Mouse (Mus musculus) testis, adult 2 months (tissue): ENCODE measurements at regions not wholly inside any gene's neighbourhood (a gene's known extent, or its start where the extent isn't known, plus 50 kb on each side); places are given as distances from the start of the nearest gene placed in this dataset.

ENCODE experiments used
- H3K27ac ChIP-seq: fragments of 200-500 bp; 2 replicates; pipeline ENCODE4 v1.5.1; 2012; ENCODE audit warnings: low read depth, low read length; ENCODE audit not compliant: control insufficient read depth, insufficient read depth
- H3K27me3 ChIP-seq: fragments of 200-500 bp; 2 replicates; pipeline ENCODE4 v1.6.1; 2012; ENCODE audit warnings: mild to moderate bottlenecking, low read length, moderate library complexity; ENCODE audit not compliant: control insufficient read depth, insufficient read depth
- H3K36me3 ChIP-seq: fragments of 200-500 bp; 2 replicates; pipeline ENCODE4 v1.6.1; 2012; ENCODE audit warnings: mild to moderate bottlenecking, low read length; ENCODE audit not compliant: control insufficient read depth, insufficient read depth
- H3K4me1 ChIP-seq: fragments of 200-500 bp; 2 replicates; pipeline ENCODE4 v1.6.1; 2012; ENCODE audit warnings: low read length; ENCODE audit not compliant: control insufficient read depth, insufficient read depth
- H3K4me3 ChIP-seq: fragments of 200-500 bp; 2 replicates; pipeline ENCODE4 v1.5.1; 2012; ENCODE audit warnings: low read depth, mild to moderate bottlenecking, low read length, moderate library complexity, mixed read lengths; ENCODE audit not compliant: control insufficient read depth
- CTCF ChIP-seq: fragments of 200-500 bp; IDR thresholded peaks from 2 replicates; pipeline ENCODE4 v1.5.1; 2012; ENCODE audit warnings: low read depth, mild to moderate bottlenecking, inconsistent platforms, low read length, moderate library complexity; ENCODE audit not compliant: control insufficient read depth, insufficient read depth, insufficient replicate concordance
- POLR2A ChIP-seq: fragments of 200-500 bp; IDR thresholded peaks from 2 replicates; pipeline ENCODE4 v1.6.1; 2012; ENCODE audit warnings: low read depth, mild to moderate bottlenecking, inconsistent platforms, low read length, moderate library complexity; ENCODE audit not compliant: control insufficient read depth

DNA sequence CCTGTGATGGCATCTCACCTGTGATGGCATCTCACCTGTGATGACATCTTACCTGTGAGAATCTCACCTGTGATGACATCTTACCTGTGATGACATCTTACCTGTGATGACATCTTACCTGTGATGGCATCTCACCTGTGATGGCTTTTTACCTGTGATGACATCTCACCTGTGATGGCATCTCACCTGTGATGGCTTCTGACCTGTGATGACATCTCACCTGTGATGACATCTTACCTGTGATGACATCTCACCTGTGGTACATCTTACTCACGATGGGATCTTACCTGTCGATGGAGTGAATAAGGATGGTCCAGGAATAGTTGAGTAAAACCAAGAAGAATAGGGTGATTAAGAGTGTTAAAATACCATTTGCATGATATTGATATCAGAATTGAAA lies 76.9 kb upstream of the Ifngr1 start:
- Histone ChIP-seq H3K4me1 (no peaks in the 10 kb centered on the region; the same call in 1 of the 2 replicates), H3K27me3 (no peaks in the 10 kb centered on the region), H3K36me3 (no peaks in the 10 kb centered on the region), H3K4me3 (no peak overlapping the region), H3K27ac (no peak overlapping the region)
- TF ChIP-seq CTCF, result no peak

DNA sequence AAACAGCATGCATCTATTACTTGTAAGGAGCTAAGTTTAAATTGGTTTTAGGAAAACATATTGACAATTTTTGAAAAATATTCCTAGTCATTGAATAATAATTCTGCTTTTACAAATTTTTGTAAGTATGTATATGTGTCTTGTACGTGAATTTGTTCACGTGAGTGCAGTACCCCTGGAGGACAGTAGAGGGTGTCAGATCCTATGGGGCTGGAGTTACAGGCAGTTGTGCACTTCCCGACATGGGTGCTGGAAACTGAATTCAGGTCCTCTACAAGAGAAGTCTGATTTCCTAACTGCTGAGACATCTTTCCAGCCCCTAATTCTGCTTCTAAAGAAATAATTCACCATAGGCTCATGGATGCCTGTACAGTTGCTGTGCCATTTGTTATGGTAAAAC lies 75.7 kb upstream of the Ifngr1 start:
- Histone ChIP-seq H3K36me3 (no peaks in the 10 kb centered on the region), H3K4me3 (no peak overlapping the region), H3K27me3 (no peaks in the 10 kb centered on the region), H3K4me1 (no peaks in the 10 kb centered on the region; the same call in 1 of the 2 replicates), H3K27ac (no peak overlapping the region)
- peak; percentile 23; the same call in 1 of the 2 replicates for TF ChIP-seq CTCF
- no peak for TF ChIP-seq POLR2A

DNA sequence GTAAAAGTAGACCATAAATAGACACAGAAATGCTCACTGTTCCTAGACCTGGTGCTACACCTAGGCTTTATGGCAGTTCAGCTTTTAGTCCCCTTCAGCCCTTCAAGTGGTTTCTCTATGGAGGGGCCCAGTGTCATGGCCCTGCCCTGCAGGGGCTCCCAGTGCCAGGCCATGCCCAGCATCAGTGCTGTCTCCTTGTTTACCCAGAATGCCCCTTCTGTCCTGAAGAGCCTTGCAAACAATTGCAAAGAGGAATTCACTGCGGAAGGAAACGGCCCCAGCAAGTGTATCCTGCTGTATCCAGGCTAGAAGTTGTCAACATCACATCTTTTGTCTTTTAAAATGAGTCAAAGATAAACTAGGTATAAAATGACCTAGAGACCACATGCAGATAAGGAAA lies 74.7 kb upstream of the Ifngr1 start:
- Histone ChIP-seq H3K4me3 (no peak overlapping the region), H3K27ac (no peak overlapping the region), H3K27me3 (no peaks in the 10 kb centered on the region), H3K4me1 (no peaks in the 10 kb centered on the region), H3K36me3 (no peaks in the 10 kb centered on the region)
- TF ChIP-seq POLR2A, result no peak
- no peak for TF ChIP-seq CTCF

DNA sequence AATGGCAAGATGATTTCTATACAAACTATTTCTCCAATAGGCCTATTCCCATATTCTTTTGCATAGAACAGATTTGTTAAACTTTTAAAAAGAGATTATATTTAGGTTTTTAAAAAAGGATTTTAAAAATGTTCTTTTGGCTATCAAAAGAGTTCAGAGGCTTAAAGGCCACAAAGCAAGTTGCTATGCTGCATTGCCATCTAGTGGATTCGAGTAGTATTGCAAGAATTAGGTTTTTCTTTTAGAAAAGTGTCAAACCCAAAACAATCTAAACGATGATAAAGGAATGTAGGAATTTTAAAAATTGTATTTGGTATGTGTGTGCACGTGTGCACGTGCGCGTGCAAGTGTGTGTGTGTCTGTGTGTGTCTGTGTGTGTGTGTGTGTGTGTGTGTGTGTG lies 73.0 kb upstream of the Ifngr1 start:
- TF ChIP-seq CTCF (no peak), POLR2A (no peak)
- Histone ChIP-seq H3K27me3 (no peaks in the 10 kb centered on the region), H3K36me3 (no peaks in the 10 kb centered on the region)

DNA sequence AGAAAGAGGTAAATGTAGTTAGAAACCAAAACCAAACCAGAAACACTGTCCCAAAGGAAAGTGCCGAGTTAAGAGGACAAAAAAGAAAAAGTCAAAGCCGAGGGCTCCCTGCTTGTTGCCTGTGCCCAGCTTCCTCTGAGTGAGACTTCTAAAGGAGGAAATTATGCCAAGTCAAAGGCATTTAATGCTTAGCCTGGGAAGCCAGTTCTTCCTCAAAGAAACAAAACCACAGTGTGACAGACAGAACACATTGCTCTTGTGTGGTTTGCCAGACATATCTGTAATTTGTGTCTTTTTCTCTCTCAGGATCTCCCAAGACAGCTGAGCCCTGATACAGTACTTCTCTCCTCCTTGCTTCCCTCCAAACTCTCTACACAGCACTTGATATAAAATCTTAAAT lies 69.6 kb upstream of the Ifngr1 start:
- H3K4me3 ChIP-seq, result no peak overlapping the region
- H3K36me3 ChIP-seq, result no peaks in the 10 kb centered on the region
- no peaks in the 10 kb centered on the region for H3K27me3 ChIP-seq
- no peaks in the 10 kb centered on the region for H3K4me1 ChIP-seq
- TF ChIP-seq CTCF (no peak), POLR2A (no peak)
- H3K27ac ChIP-seq, result no peak overlapping the region

More for the DNA sequence above, 73.0 kb upstream of the Ifngr1 start:
- Histone ChIP-seq H3K4me1 (no peaks in the 10 kb centered on the region), H3K4me3 (no peak overlapping the region), H3K27ac (no peak overlapping the region)

DNA sequence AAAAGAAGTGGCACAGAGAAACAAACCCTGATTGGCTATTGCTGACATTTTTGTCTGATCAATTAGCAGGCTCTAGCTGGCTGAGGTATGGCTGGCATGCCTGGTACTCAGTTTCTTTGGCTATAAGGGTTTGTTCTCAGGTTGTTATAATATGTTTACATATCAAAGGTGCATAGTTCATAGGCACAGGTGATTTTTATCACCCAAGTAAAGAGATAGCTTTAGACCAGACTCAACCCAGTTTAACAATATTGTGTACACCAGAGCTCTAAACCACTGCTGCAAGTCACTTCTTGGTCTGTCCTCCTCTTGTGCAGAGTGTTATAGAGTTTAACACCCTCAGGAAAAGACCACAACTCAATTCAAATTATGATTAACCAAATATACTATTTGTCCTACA lies 65.8 kb upstream of the Ifngr1 start:
- no peaks in the 10 kb centered on the region for H3K36me3 ChIP-seq
- H3K4me1 ChIP-seq, result no peaks in the 10 kb centered on the region
- H3K4me3 ChIP-seq, result no peak overlapping the region
- no peaks in the 10 kb centered on the region for H3K27me3 ChIP-seq
- TF ChIP-seq POLR2A (no peak), CTCF (no peak)
- no peak overlapping the region for H3K27ac ChIP-seq

DNA sequence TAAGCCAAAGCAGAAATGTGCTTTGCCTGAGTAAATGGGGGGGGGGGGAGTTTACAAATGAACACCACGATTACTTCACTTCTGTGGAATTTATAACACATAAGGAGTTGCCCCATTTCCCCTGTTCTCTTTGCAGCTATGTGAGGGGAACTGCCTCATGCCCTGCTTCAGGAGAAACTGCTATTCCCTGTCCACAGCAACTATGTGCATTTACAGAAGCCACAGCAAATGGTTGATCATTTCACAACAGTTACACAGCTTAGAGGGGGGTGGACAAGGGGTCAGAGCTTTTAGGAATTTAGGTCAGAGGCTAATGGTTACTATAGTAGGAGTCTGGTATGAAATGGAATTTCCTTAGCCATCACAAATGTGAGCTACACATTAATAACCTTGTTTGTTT lies 65.4 kb upstream of the Ifngr1 start:
- Histone ChIP-seq H3K4me1 (no peaks in the 10 kb centered on the region), H3K36me3 (no peaks in the 10 kb centered on the region), H3K27ac (no peak overlapping the region), H3K4me3 (no peak overlapping the region), H3K27me3 (no peaks in the 10 kb centered on the region)
- TF ChIP-seq CTCF (no peak), POLR2A (no peak)

DNA sequence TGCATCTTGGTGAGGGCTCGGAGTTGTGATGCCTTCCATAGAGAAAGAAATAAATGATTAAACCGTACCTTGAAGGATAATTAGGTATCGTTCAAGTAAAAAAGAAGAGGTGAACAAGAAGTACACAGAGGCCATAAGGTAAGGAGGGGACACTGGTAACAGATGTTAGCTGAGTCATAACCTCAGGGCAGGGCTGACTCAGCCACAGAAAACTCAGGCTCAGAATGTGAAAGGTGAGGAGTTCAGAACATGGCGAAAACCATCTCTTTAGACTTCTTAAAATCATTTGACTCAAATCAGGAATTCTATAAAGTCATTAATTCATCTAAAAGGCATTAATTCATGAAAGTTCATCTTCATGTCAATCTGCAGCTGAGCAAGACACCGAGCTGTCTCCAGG lies 62.1 kb upstream of the Ifngr1 start:
- TF ChIP-seq CTCF (no peak), POLR2A (no peak)
- no peak overlapping the region for H3K4me3 ChIP-seq
- H3K36me3 ChIP-seq, result no peaks in the 10 kb centered on the region
- H3K4me1 ChIP-seq, result no peaks in the 10 kb centered on the region
- H3K27me3 ChIP-seq, result no peaks in the 10 kb centered on the region
- no peak overlapping the region for H3K27ac ChIP-seq
